Mouse (Mus musculus) lung, adult 2 months (tissue): ENCODE measurements around the gene Rrnad1.

ENCODE experiments used
- CTCF ChIP-seq: fragments of 200-500 bp; IDR thresholded peaks from 2 replicates; pipeline ENCODE4 v1.5.1; 2011; ENCODE audit warnings: mild to moderate bottlenecking, low read length, control low read depth; ENCODE audit not compliant: insufficient read depth
- POLR2A ChIP-seq: fragments of 200-500 bp; IDR thresholded peaks from 2 replicates; pipeline ENCODE4 v1.6.1; 2011; ENCODE audit warnings: low read depth, mild to moderate bottlenecking, control low read depth, low read length, borderline replicate concordance; ENCODE audit errors: extremely low read depth

- TF ChIP-seq CTCF, result no peak
- no peak for TF ChIP-seq POLR2A
Measured at GRCm38 (mm10) chr3:87920270-87920943, 10.1 kb downstream of the Rrnad1 start.
